Mouse (Mus musculus) liver, embryonic 14.5 days (tissue): ENCODE measurements around the gene Zbtb7a.

Experiments used
- CTCF ChIP-seq: IDR thresholded peaks from 2 replicates; pipeline ENCODE4 v1.5.1; 2016; ENCODE audit warnings: antibody characterized with exemption, low read depth, control low read depth
- EP300 ChIP-seq: IDR thresholded peaks from 2 replicates; pipeline ENCODE4 v1.6.1; 2016; ENCODE audit warnings: antibody characterized with exemption, low read depth

DNA sequence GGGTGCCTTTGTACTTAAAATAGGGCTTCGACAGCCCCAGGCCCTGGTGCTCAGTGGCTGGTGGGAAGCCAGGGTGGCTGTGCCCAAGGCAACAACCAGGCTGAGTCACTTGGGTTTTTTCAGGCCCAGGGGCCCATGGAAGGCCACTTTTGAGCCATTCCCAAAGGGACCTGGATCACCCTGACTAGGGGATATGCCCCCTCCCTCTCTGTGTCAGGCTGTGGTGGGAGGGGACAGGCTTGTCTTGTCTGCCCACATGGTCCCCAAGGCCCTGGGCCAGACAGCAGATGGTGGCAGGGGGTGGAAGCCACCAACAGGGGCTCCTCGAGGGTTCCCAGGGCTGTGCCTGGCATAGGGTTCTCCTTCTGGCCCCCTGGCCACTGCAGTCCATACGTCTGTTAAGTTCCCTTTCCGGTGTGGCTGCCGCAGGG is 7.5 kb downstream of the Zbtb7a start:
- no peak for TF ChIP-seq EP300
- no peak for TF ChIP-seq CTCF
